Mouse (Mus musculus) gastrocnemius, postnatal 4 days (tissue): ENCODE results near the gene Fezf2. TPM values are rescaled to one million over a fixed set of nuclear protein-coding genes. Genes with fewer than 3 reads are reported as not detected.

Experiments used
- DNase-seq, 2 experiments: peaks; one replicate each; pipeline ENCODE4 v3.0.0; 2021 to 2022; ENCODE audit warnings: low spot score in 2 of 2, mixed read lengths in 2 of 2
- long read RNA-seq, 2 experiments: library from polyadenylated mRNA; stranded (forward); transcript quantifications; one replicate each; pipeline ENCODE4 v2.0.0; 2021
- total RNA-seq, 2 experiments: library from RNA; stranded (reverse); gene quantifications; 2 replicates each; pipeline ENCODE4 v1.2.3; 2021

The Fezf2 gene
- not detected for total RNA-seq
- long read RNA-seq, experiment 1, result 0 reads
- long read RNA-seq, experiment 2, result 0 reads

- no peak for DNase-seq
Measured at GRCm38 (mm10) chr14:12348089-12348488, at the start of gene Fezf2. TSS of gene Fezf2 (minus strand) at chr14:12348189.

DNA sequence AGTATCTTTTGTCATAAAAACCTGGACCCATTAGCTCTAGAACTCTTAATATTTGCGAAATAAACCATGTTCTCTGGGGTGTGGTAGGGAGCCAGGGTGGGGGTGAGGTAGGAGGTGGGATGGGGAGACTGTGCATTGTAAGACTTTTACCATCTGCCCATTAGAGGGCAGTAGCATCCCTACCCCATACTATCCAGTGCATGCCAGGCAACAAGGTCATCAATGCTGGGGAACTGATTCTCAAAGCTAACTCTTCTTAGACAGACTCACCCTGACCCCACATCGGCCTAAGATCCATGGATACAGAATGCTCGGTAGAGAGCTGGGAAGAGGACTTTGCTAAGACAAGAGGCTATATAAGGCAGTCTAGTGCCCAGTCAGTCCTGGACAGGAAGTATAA, 49.6 kb upstream of the Fezf2 start:
- DNase-seq, result no peak

DNA sequence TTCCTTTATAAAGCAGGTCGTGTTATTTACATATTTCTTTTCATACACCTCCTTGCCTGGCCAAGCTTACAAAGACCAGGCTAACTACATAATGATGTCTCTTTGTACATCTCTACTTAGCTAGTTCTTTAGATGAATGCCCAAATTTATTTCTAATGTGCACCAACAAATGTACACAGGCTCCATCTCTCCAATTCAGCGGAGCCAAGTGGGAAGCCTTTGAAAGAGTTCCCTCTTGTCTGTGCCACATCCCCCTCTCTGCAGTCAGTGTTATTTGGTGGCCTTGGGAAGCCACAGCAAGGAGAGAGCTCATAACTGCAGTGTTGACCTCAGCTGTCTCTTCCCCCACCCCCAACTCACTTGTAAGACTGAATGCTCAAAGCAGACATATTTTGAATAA, 46.3 kb upstream of the Fezf2 start:
- DNase-seq, result no peak

GRCm38 (mm10) chr14:12393271-12393861, 45.4 kb upstream of the Fezf2 start:
- DNase-seq, result no peak

DNA sequence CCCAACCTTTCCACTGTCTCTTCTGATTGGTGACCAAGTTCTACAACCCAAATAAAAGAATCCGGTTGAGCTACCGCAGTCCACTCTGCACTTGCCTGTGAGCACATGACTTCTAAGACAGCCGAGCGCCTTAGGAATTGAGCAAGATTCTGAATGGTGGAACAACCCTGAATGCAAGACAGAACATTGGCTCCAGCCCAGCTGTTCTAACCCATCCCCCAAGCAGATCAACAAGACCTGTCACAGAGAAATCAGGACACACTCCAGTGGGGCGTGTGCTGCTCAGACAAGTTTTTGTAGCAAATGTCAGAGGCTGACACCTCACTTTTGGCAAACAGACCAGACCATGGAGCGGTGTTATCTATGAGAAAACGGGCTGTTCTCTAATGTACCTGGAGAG, 43.2 kb upstream of the Fezf2 start:
- DNase-seq, result no peak

- DNase-seq, result no peak
Measured at GRCm38 (mm10) chr14:12388806-12389436, 40.9 kb upstream of the Fezf2 start.

GRCm38 (mm10) chr14:12388192-12388795, 40.3 kb upstream of the Fezf2 start:
- no peak for DNase-seq

GRCm38 (mm10) chr14:12387176-12387575, 39.2 kb upstream of the Fezf2 start:
- no peak for DNase-seq

DNA sequence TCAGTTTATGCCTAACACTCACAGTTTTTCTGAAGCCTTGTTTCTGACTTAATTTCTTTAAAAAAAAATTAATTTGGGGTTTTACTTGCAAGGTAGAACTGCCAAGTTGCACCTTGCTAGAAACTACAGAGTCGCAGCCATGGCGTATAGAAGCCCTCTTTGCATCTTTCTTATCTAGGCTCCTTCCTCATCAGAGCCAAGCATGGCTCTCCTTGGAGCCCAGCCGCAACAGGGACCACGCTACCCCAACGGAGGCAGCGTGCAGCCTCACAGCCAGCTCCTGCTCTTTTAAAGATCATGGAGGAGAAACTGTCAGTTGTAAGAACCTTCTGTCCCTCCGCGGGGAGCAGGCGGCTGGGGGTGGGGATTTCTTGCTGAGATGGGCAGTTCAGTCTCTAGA, 29.9 kb upstream of the Fezf2 start:
- DNase-seq, result no peak

DNA sequence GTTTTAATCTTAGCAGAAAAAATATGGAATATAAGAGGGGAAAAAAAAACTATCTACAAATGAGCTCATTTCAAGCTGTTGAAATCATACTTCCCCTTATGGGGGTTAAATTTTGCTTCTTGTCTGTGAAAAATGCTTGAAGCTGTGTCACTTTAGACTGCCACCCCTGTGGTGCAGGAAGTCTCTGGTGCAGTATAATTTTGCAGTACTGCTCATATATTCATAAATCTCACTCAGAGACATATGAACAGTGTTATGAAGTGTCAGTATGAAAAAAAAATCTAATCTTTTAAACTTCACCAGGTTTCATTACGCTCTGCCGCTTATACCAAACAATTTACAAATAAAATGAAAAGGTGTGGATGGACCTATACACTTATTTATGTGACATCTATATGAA, 29.3 kb upstream of the Fezf2 start:
- no peak for DNase-seq

- DNase-seq, result no peak
Measured at GRCm38 (mm10) chr14:12375451-12375850, 27.5 kb upstream of the Fezf2 start.

DNA sequence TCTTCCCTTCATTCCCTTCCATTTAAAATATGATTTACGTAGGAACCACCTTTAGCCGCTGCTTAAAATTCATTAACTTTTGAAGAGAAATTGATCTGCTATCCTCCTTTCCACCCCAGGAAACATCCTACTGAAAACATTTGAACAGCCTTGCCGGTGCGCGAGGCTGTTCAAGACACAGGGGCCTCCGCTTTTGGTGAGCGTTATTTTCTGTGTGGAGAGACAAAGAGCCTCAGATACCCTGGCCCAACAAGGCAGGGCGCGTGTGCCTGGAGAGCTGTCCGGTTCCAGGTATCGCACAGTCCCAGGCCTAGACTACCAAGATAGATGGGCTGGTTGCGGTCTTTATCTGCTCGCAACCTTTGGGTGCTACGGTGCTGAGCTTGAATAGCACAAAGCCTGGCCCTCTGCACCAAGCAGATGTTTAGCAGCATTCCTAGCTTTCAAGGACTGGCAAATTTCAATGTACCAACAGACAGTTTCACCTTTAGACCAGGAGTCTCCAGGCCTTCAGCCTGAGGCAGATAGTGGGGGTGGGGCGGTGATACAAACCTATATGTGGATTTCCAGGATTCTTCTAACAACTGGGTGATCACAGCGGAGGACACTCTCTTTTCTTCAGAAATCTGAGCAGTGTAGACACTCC, 2.4 kb upstream of the Fezf2 start:
- no peak for DNase-seq

- no peak for DNase-seq
Measured at GRCm38 (mm10) chr14:12349334-12350090, 1.5 kb upstream of the Fezf2 start.

- DNase-seq, result no peak
Measured at GRCm38 (mm10) chr14:12346865-12347600, 956 bp downstream of the Fezf2 start.

DNA sequence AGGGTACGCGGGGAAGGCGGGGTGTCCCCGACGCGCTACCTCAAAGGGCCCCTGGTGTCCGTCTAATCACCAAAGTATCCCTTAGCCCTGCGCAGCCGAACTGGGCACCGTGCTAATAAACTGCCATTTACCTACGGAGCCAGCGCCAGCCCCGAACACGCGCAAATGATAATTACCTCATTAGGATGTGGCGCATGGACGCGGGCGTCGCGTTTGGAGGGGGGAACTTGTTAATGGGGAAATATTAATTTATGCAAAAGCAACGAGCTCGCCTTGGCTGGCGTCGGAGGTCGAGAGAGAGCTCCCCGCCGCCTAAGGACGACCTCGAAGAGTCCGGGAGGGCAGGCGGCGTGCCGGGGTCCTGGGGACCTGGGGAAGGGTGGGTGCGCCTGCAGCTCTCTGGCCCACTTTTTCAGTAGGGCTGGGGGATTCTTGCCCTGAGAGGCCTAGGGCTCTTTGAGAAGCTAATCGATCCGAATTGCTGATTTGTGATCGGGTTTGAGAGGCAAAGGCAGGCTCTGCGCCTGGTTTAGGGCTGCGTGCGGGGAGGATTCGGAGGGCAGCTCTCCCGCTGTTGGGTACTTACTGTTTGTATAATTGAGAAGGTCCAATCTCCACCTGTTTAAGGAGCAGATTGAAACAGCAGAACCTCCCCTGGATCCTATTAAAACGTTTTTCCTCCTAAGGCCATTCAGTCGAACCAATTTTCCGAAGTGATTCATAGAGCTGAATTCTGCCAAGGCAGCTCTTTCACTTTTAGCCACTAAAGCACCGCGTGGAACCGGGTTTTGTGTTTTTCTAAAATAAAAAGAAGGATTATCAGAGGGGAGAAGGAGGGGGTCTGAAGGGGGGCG, 1.8 kb downstream of the Fezf2 start:
- no peak for DNase-seq

GRCm38 (mm10) chr14:12345241-12345921, 2.6 kb downstream of the Fezf2 start:
- DNase-seq, result no peak

DNA sequence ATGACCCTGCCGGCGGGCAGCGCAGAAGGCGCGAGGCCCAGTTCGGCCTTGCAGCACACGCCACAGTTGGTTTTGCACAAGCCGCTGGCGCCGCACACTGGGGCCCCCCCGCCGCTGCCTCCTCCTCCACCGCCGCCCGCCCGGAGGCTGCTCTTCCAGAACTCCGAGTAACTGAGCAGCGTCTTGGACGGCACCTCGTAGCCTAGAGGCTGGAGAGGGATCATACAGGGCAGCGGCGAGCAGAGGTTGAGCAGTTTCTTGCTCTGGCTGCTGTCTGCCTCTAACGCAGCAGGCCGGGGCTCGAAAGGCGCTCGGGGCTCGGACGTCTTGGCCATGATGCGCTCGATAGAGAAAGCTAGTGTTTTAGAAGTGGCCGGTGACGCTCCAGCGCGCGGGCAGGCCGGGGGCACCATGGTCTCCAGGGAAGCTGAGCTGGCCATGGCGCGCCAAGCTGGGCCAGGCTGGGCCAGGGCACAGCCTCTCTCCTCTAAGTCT, 3.2 kb downstream of the Fezf2 start:
- no peak for DNase-seq

- no peak for DNase-seq
Measured at GRCm38 (mm10) chr14:12344061-12344745, 3.8 kb downstream of the Fezf2 start.
